Mouse (Mus musculus) kidney, postnatal 0 days (tissue): ENCODE data around the gene Dbp. TPM values are rescaled to one million over a fixed set of nuclear protein-coding genes. Genes with fewer than 3 reads are reported as not detected.
A peak's percentile ranks its signal among the peaks of the same experiment; 100 is the strongest.

ENCODE experiments used
- ATAC-seq: fragments of 200-750 bp; cut with Nextera tagmentation; replicated peaks from 2 replicates; pipeline ENCODE4 v1.8.0; 2017; ENCODE audit warnings: low read depth, moderate number of reproducible peaks, moderate TSS enrichment, moderate library complexity; ENCODE audit not compliant: low FRiP score
- DNase-seq: peaks from one replicate; pipeline ENCODE4 v3.0.0-alpha.2; 2016; ENCODE audit warnings: low spot score
- H3K27ac ChIP-seq: fragments of 300-500 bp; sonication (generic); 2 replicates; pipeline ENCODE4 v1.5.1; 2014; ENCODE audit warnings: mild to moderate bottlenecking
- H3K27me3 ChIP-seq: fragments of 300-500 bp; sonication (generic); 2 replicates; pipeline ENCODE4 v1.6.1; 2014; ENCODE audit warnings: low read length, mixed read lengths; ENCODE audit not compliant: insufficient read depth
- H3K36me3 ChIP-seq: fragments of 300-500 bp; sonication (generic); 2 replicates; pipeline ENCODE4 v1.6.1; 2014; ENCODE audit warnings: low read length, mixed read lengths; ENCODE audit not compliant: insufficient read depth
- H3K4me1 ChIP-seq: fragments of 300-500 bp; sonication (generic); replicated peaks from 2 replicates; pipeline ENCODE4 v1.6.1; 2014; ENCODE audit warnings: antibody characterized with exemption, low read length, mixed read lengths; ENCODE audit not compliant: insufficient read depth
- H3K4me2 ChIP-seq: fragments of 300-500 bp; sonication (generic); 2 replicates; pipeline ENCODE4 v1.6.1; 2014; ENCODE audit warnings: mild to moderate bottlenecking, low read length, moderate library complexity, mixed read lengths
- H3K4me3 ChIP-seq: fragments of 300-500 bp; sonication (generic); replicated peaks from 2 replicates; pipeline ENCODE4 v1.5.1; 2014; ENCODE audit warnings: low read depth, low read length
- H3K9ac ChIP-seq: fragments of 300-500 bp; sonication (generic); 2 replicates; pipeline ENCODE4 v1.6.1; 2014; ENCODE audit warnings: low read depth, low read length
- H3K9me3 ChIP-seq: fragments of 300-500 bp; sonication (generic); replicated peaks from 2 replicates; pipeline ENCODE4 v1.6.1; 2016; ENCODE audit warnings: low read length, inconsistent platforms, mixed read lengths
- CTCF ChIP-seq: IDR thresholded peaks from 2 replicates; pipeline ENCODE4 v1.5.1; 2016; ENCODE audit warnings: antibody characterized with exemption, low read depth, mild to moderate bottlenecking, moderate library complexity
- WGBS: fragments of 180-500 bp; shearing (Covaris S2); extraction: QIAGEN DNeasy Blood & Tissue Kit; methylation state at CpG from one replicate; pipeline ENCODE4 v1.1.7; 2014; 5-methylcytosine and 5-hydroxymethylcytosine counted together
- polyA plus RNA-seq: library from polyadenylated mRNA; unstranded; fragments of >200 nt; fragmentation: Nextera tagmentation; extraction: Ambion mirVana; gene quantifications from 2 replicates; pipeline ENCODE4 v1.2.1, GENCODE M21; 2015

The Dbp gene
- polyA plus RNA-seq, 1 experiment from 2014 or later: 8.4 TPM

GRCm38 (mm10) chr7:45701072-45701471 lies 3.8 kb upstream of the Dbp start:
- Histone ChIP-seq H3K4me2 (peak overlapping the region; percentile 58), H3K27ac (peak overlapping the region; percentile 20; the same call in 1 of the 2 replicates), H3K4me3 (peak overlapping the region; percentile 25; the same call in 1 of the 2 replicates), H3K4me1 (peaks cover 13% of the 10 kb centered on the region), H3K36me3 (no peaks in the 10 kb centered on the region), H3K9ac (peak overlapping the region; percentile 36; the same call in 1 of the 2 replicates), H3K9me3 (no peaks in the 10 kb centered on the region), H3K27me3 (peaks cover 16% of the 10 kb centered on the region)
- ATAC-seq (no peak), DNase-seq (no peak)
- no peak for TF ChIP-seq CTCF
- 28% methylated on average over 11 of the region's 11 CpGs for WGBS

- H3K4me3 ChIP-seq: no peak overlapping the region
- no peaks in the 10 kb centered on the region for H3K9me3 ChIP-seq
- 83% methylated on average over 11 of the region's 11 CpGs for WGBS
- no peak overlapping the region for H3K27ac ChIP-seq
- no peaks in the 10 kb centered on the region for H3K36me3 ChIP-seq
- TF ChIP-seq CTCF: no peak
- peaks cover 13% of the 10 kb centered on the region for H3K4me1 ChIP-seq
- H3K9ac ChIP-seq: no peak overlapping the region
- H3K27me3 ChIP-seq: peaks cover 16% of the 10 kb centered on the region
- peak overlapping the region; percentile 58; the same call in 1 of the 2 replicates for H3K4me2 ChIP-seq
- no peak for DNase-seq
- ATAC-seq: no peak
Measured at GRCm38 (mm10) chr7:45701607-45702006, 3.3 kb upstream of the Dbp start.

- 89% methylated on average over 11 of the region's 11 CpGs for WGBS
- H3K9ac ChIP-seq: no peak overlapping the region
- H3K4me2 ChIP-seq: no peak overlapping the region
- TF ChIP-seq CTCF: no peak
- DNase-seq (no peak), ATAC-seq (no peak)
- no peaks in the 10 kb centered on the region for H3K36me3 ChIP-seq
- H3K4me1 ChIP-seq: peaks cover 13% of the 10 kb centered on the region
- H3K4me3 ChIP-seq: no peak overlapping the region
- H3K27me3 ChIP-seq: peaks cover 16% of the 10 kb centered on the region
- no peak overlapping the region for H3K27ac ChIP-seq
- no peaks in the 10 kb centered on the region for H3K9me3 ChIP-seq
Measured at GRCm38 (mm10) chr7:45702316-45702715, 2.6 kb upstream of the Dbp start.

- WGBS: 88% methylated on average over 17 of the region's 17 CpGs
- Histone ChIP-seq H3K4me2 (no peak overlapping the region), H3K36me3 (no peaks in the 10 kb centered on the region), H3K9me3 (no peaks in the 10 kb centered on the region), H3K9ac (no peak overlapping the region), H3K27me3 (peaks cover 16% of the 10 kb centered on the region), H3K27ac (no peak overlapping the region), H3K4me3 (no peak overlapping the region), H3K4me1 (peaks cover 16% of the 10 kb centered on the region)
- DNase-seq (no peak), ATAC-seq (no peak)
- TF ChIP-seq CTCF: no peak
Measured at GRCm38 (mm10) chr7:45702809-45703520, 1.9 kb upstream of the Dbp start.

GRCm38 (mm10) chr7:45703521-45704033 lies 1.3 kb upstream of the Dbp start:
- peaks cover 22% of the 10 kb centered on the region for H3K4me1 ChIP-seq
- DNase-seq (no peak), ATAC-seq (no peak)
- H3K27me3 ChIP-seq: peaks cover 12% of the 10 kb centered on the region; the same call in 1 of the 2 replicates
- peak overlapping the region; percentile 85 for H3K27ac ChIP-seq
- H3K4me2 ChIP-seq: peak overlapping the region; percentile 93
- H3K9me3 ChIP-seq: no peaks in the 10 kb centered on the region
- 0 out of 2 replicates have a peak overlapping the region, but pooled peaks have one; percentile 53 for H3K9ac ChIP-seq
- no peaks in the 10 kb centered on the region for H3K36me3 ChIP-seq
- TF ChIP-seq CTCF: no peak
- H3K4me3 ChIP-seq: 0 out of 2 replicates have a peak overlapping the region, but pooled peaks have one; percentile 21
- WGBS: 48% methylated on average over 12 of the region's 12 CpGs

- peak overlapping the region; percentile 93 for H3K4me2 ChIP-seq
- no peaks in the 10 kb centered on the region for H3K36me3 ChIP-seq
- H3K9me3 ChIP-seq: no peaks in the 10 kb centered on the region
- no peak for TF ChIP-seq CTCF
- peak overlapping the region; percentile 85 for H3K27ac ChIP-seq
- DNase-seq (peak; percentile 94), ATAC-seq (peak; percentile 40)
- H3K4me1 ChIP-seq: peaks cover 25% of the 10 kb centered on the region
- peak overlapping the region; percentile 21 for H3K4me3 ChIP-seq
- peak overlapping the region; percentile 53; the same call in 1 of the 2 replicates for H3K9ac ChIP-seq
- H3K27me3 ChIP-seq: peaks cover 11% of the 10 kb centered on the region; the same call in 1 of the 2 replicates
- under 1% methylated on average over 13 of the region's 13 CpGs for WGBS
Measured at GRCm38 (mm10) chr7:45704046-45704559, 785 bp upstream of the Dbp start.
